In the genomic region with DNA sequence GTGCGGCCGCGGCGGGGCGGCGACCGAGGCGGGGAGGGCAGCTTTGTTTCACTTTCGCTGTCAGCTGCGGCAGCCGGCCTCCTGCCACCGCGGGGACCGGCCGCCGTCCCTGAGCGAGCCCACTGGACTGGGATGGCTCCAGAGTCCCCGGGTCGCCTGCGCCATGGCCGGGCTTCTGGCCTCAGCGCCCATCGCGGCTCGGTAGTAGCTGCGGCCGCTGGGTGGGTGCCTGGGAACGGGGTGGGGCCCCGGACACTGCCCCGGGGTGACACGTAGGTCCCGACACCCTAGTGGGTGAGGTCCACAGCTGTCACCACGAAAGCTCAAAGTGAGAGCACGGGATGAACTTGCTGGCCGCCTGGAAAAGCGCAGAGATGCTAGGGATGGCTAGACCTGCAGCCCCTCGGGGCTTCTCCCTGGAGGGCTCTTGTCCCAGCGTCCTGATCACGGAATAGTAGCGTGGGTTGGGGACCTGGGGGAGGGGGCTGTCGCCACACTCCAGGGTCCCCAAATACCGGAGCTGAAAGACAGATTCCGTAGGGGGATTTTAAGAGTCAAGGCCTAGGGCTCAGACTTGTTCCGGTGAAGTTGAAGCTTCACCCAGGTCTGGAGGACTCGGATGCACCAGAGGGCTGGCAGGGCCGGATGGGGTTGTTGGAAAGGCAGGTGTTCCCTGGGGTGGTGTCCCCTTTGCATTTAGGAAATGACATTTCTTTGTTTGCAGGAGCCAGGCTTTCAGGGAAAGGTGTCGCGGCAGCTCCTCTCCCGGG, we compare ENCODE assay signal across 8 mouse cellular contexts. TPM values are rescaled to one million over a fixed set of nuclear protein-coding genes. Genes with fewer than 3 reads are reported as not detected.
DNase-seq lines count a peak whose midpoint lies in the region; ATAC-seq and TF ChIP-seq lines count a peak whose summit lies in the region.

No protein-coding gene starts in this region.

- H3K4me3 ChIP-seq in CH12.LX (replicated peaks in 1 of 3; ENCODE audit: low read depth in 2 of 3, low read length in 2 of 3, poor library complexity in 1 of 3) = peak overlapping the region; percentile 87 to 92 (median 91)
- peak overlapping the region; percentile 95 for H3K4me3 ChIP-seq in intestine, embryonic 16.5 days (ENCODE audit: low read length)
- peak overlapping the region; percentile 68 for H3K4me3 ChIP-seq in stomach, embryonic 15.5 days (replicated peaks)

- H3K4me2 ChIP-seq in CH12.LX (ENCODE audit: insufficient read depth, low read depth, poor library complexity, severe bottlenecking) = peak overlapping the region; percentile 96
- peak overlapping the region; percentile 69 for H3K4me2 ChIP-seq in intestine, embryonic 16.5 days (ENCODE audit: low read depth, low read length)
- H3K4me2 ChIP-seq in stomach, embryonic 15.5 days = peak overlapping the region; percentile 80

- H3K36me3 ChIP-seq in CH12.LX (replicated peaks in 1 of 2; ENCODE audit: control insufficient read depth in 1 of 2, insufficient read depth in 1 of 2, low read length in 1 of 2) = peaks cover 1 to 7% of the 10 kb centered on the region in 2 experiments
- H3K36me3 ChIP-seq in intestine, embryonic 16.5 days (ENCODE audit: control insufficient read depth, insufficient read depth, low read length) = no peaks in the 10 kb centered on the region
- no peaks in the 10 kb centered on the region for H3K36me3 ChIP-seq in stomach, embryonic 15.5 days

- H3K79me2 ChIP-seq in CH12.LX (replicated peaks; ENCODE audit: control insufficient read depth, extremely low read depth, insufficient read depth, poor library complexity, severe bottlenecking) = peaks cover 16% of the 10 kb centered on the region

- no peak for TF ChIP-seq EP300 in CH12.LX (IDR thresholded peaks at IDR 0.05; ENCODE audit: low read length)

- no peak for DNase-seq in frontal cortex, adult 2 months (ENCODE audit: extremely low spot score in 1 of 2, low spot score in 1 of 2)
- peak; percentile 63 for DNase-seq in CH12.LX (ENCODE audit: extremely low read depth)
- DNase-seq in cerebellum, adult 8-10 months = peak; percentile 38
- peak; percentile 28 to 39 for DNase-seq in gastrocnemius, adult 8-10 months (ENCODE audit: low spot score in 2 of 2)

- H3K4me1 ChIP-seq in CH12.LX (ENCODE audit: control insufficient read depth in 1 of 2, insufficient read depth in 2 of 2) = peaks cover 20 to 75% of the 10 kb centered on the region in 2 experiments
- H3K4me1 ChIP-seq in intestine, embryonic 16.5 days (ENCODE audit: control insufficient read depth, insufficient read depth, low read length) = peaks cover 36% of the 10 kb centered on the region
- H3K4me1 ChIP-seq in stomach, embryonic 15.5 days = peaks cover 38% of the 10 kb centered on the region

- in situ Hi-C loops in CH12.LX (cut with MboI; ENCODE audit: low pct_ligation_motif_present, low pct_unique_long_range_greater_than_20kb, low sequenced_read_pairs) = no loop called here

- dilution Hi-C loops in CH12.LX (cut with MboI; ENCODE audit: extremely low pct_ligation_motif_present, extremely low pct_unique_long_range_greater_than_20kb, low sequenced_read_pairs) = no loop called here

- H3K27ac ChIP-seq in CH12.LX (ENCODE audit: insufficient read depth, low read depth) = peak overlapping the region; percentile 70
- H3K27ac ChIP-seq in intestine, embryonic 16.5 days (ENCODE audit: low read length) = peak overlapping the region; percentile 96
- H3K27ac ChIP-seq in stomach, embryonic 15.5 days = peak overlapping the region; percentile 84

- TF ChIP-seq RAD21 in CH12.LX (IDR thresholded peaks at IDR 0.05; ENCODE audit: low read depth, low read length) = no peak

- no peak for TF ChIP-seq CTCF in CH12.LX (conservative IDR thresholded peaks at IDR 0.05 in 1 of 2, IDR thresholded peaks at IDR 0.05 in 1 of 2; ENCODE audit: low read depth in 2 of 2, low read length in 2 of 2)

- no peaks in the 10 kb centered on the region for H3K27me3 ChIP-seq in CH12.LX (replicated peaks)
- H3K27me3 ChIP-seq in intestine, embryonic 16.5 days (replicated peaks; ENCODE audit: control insufficient read depth, insufficient read depth, low read length) = no peaks in the 10 kb centered on the region
- H3K27me3 ChIP-seq in stomach, embryonic 15.5 days (replicated peaks) = no peaks in the 10 kb centered on the region

- ATAC-seq in frontal cortex, adult (ENCODE audit: low TSS enrichment) = peak; percentile 4; the same call in 1 of the 2 replicates
- peak; percentile 18 for ATAC-seq in intestine, embryonic 16.5 days
- peak; percentile 54 for ATAC-seq in megakaryocyte, adult 5-6 weeks (ENCODE audit: poor library complexity, severe bottlenecking)
- ATAC-seq in stomach, embryonic 15.5 days (ENCODE audit: insufficient read depth, low FRiP score, low read depth) = peak; percentile 19

- peak overlapping the region; percentile 80 for H3K9ac ChIP-seq in CH12.LX (ENCODE audit: insufficient read depth, low read depth)
- H3K9ac ChIP-seq in intestine, embryonic 16.5 days (ENCODE audit: low read depth, low read length) = peak overlapping the region; percentile 90
- H3K9ac ChIP-seq in stomach, embryonic 15.5 days = peak overlapping the region; percentile 64

- no peak; the same call in 1 of the 2 replicates for TF ChIP-seq POLR2A in CH12.LX (IDR thresholded peaks at IDR 0.05; ENCODE audit: low read depth, low read length)

- under 1% methylated on average over 40 of the region's 49 CpGs for WGBS in intestine, embryonic 16.5 days
- 2% methylated on average over 48 of the region's 49 CpGs for whole genome bisulfite sequencing in stomach, embryonic 15.5 days

- H3K9me3 ChIP-seq in CH12.LX (replicated peaks; ENCODE audit: low read length) = no peaks in the 10 kb centered on the region
- no peaks in the 10 kb centered on the region for H3K9me3 ChIP-seq in intestine, embryonic 16.5 days (ENCODE audit: control insufficient read depth, low read length)
- H3K9me3 ChIP-seq in stomach, embryonic 15.5 days = no peaks in the 10 kb centered on the region

TF ChIP-seq in CH12.LX, 34 proteins besides CTCF, POLR2A, EP300 and RAD21 (continues in another document):
- TF ChIP-seq TCF12 (IDR thresholded peaks at IDR 0.05; ENCODE audit: low read depth, low read length) = 0 out of 2 replicates have a peak, but pooled peaks have one; percentile 36
- TF ChIP-seq MEF2A (IDR thresholded peaks at IDR 0.05; ENCODE audit: borderline replicate concordance, low read depth, low read length) = no peak
- TF ChIP-seq UBTF (IDR thresholded peaks at IDR 0.05; ENCODE audit: low read depth, low read length) = 0 out of 2 replicates have a peak, but pooled peaks have one; percentile 29
- no peak for TF ChIP-seq MAX (IDR thresholded peaks at IDR 0.05; ENCODE audit: low read length)
- TF ChIP-seq JUND (conservative IDR thresholded peaks at IDR 0.05; ENCODE audit: low read depth, low read length) = no peak
- TF ChIP-seq POLR2AphosphoS2 (IDR thresholded peaks at IDR 0.05; ENCODE audit: low read depth, low read length) = no peak
- TF ChIP-seq KAT2A (IDR thresholded peaks at IDR 0.05; ENCODE audit: insufficient replicate concordance, low read length) = no peak
- peak; percentile 61 for TF ChIP-seq SIN3A (IDR thresholded peaks at IDR 0.05; ENCODE audit: low read length)
- no peak; the same call in none of the 2 replicates for TF ChIP-seq MXI1 (IDR thresholded peaks at IDR 0.05; ENCODE audit: low read depth, low read length)
- TF ChIP-seq USF1 (IDR thresholded peaks at IDR 0.05; ENCODE audit: low read depth, low read length) = no peak

RNA-seq across cellular contexts. Expression of a gene that starts 0.6 kb away (rescaled TPM):
- 328 and 398 TPM in 2 replicates for polyA plus RNA-seq in frontal cortex, adult 2 months (2012; rRNA removed)
- 41.7 and 43.6 TPM in 2 replicates for total RNA-seq in CH12.LX (2012; rRNA removed)
- 30.6 and 36.1 TPM in 2 replicates for total RNA-seq in CH12.LX (2014; rRNA removed)
- polyA plus RNA-seq in CH12.LX (2012; ENCODE audit: insufficient read length, low read depth) = 34.8 and 44.2 TPM in 2 replicates
- 100 to 1,000 TPM in 3 of 4 experiments, 10 to 100 TPM in 1; 94.3 to 146 (median 115) TPM for total RNA-seq in gastrocnemius, adult 8-10 months (2022)
- 43.9 and 63.3 TPM in 2 replicates for polyA plus RNA-seq in intestine, embryonic 16.5 days (2015; fragmentation: Nextera tagmentation; extraction: Ambion mirVana)
- 15.5 and 21.3 TPM in 2 replicates for total RNA-seq in megakaryocyte, adult 5-6 weeks (2015)
- total RNA-seq in megakaryocyte, adult 5-6 weeks (2017) = 28.3 and 36.1 TPM in 2 replicates
- 73.9 and 78.0 TPM in 2 replicates for polyA plus RNA-seq in stomach, embryonic 15.5 days (2015; fragmentation: Nextera tagmentation; extraction: Ambion mirVana)

RNA-seq across cellular contexts. Expression of a gene that starts 31.2 kb away (rescaled TPM):
- 15.4 and 15.6 TPM in 2 replicates for polyA plus RNA-seq in frontal cortex, adult 2 months (2012; rRNA removed)
- total RNA-seq in CH12.LX (2012; rRNA removed) (137 and 176 TPM in 2 replicates), CH12.LX (2014; rRNA removed) (186 and 188 TPM in 2 replicates)
- polyA plus RNA-seq in CH12.LX (2012; ENCODE audit: insufficient read length, low read depth) = 191 and 221 TPM in 2 replicates
- total RNA-seq in gastrocnemius, adult 8-10 months (2022) = 1 to 10 TPM in 3 of 4 experiments, under 1 TPM in 1; 0.89 to 1.8 (median 1.2) TPM
- 99.9 and 101 TPM in 2 replicates for polyA plus RNA-seq in intestine, embryonic 16.5 days (2015; fragmentation: Nextera tagmentation; extraction: Ambion mirVana)
- total RNA-seq in megakaryocyte, adult 5-6 weeks (2015) = 29.8 and 50.6 TPM in 2 replicates
- total RNA-seq in megakaryocyte, adult 5-6 weeks (2017) = 36.5 and 39.0 TPM in 2 replicates
- polyA plus RNA-seq in stomach, embryonic 15.5 days (2015; fragmentation: Nextera tagmentation; extraction: Ambion mirVana) = 76.8 and 106 TPM in 2 replicates

RNA-seq across cellular contexts. Expression of a gene that starts 38.8 kb away (rescaled TPM):
- polyA plus RNA-seq in frontal cortex, adult 2 months (2012; rRNA removed) = 1.6 and 2.4 TPM in 2 replicates
- total RNA-seq in CH12.LX (2012; rRNA removed) (3.1 and 4.7 TPM in 2 replicates), CH12.LX (2014; rRNA removed) (2.1 and 2.4 TPM in 2 replicates)
- 3.5 and 3.9 TPM in 2 replicates for polyA plus RNA-seq in CH12.LX (2012; ENCODE audit: insufficient read length, low read depth)
- total RNA-seq in gastrocnemius, adult 8-10 months (2022) = 1 to 10 TPM; 5.5 to 7.5 (median 6.9) TPM
- 15.4 and 18.6 TPM in 2 replicates for polyA plus RNA-seq in intestine, embryonic 16.5 days (2015; fragmentation: Nextera tagmentation; extraction: Ambion mirVana)
- 1.4 and 3.9 TPM in 2 replicates for total RNA-seq in megakaryocyte, adult 5-6 weeks (2015)
- total RNA-seq in megakaryocyte, adult 5-6 weeks (2017) = 0.94 and 2.0 TPM in 2 replicates
- 19.9 and 20.1 TPM in 2 replicates for polyA plus RNA-seq in stomach, embryonic 15.5 days (2015; fragmentation: Nextera tagmentation; extraction: Ambion mirVana)

RNA-seq across cellular contexts. Expression of a gene that starts 56.1 kb away (rescaled TPM):
- polyA plus RNA-seq in frontal cortex, adult 2 months (2012; rRNA removed) = 9.1 and 9.4 TPM in 2 replicates
- total RNA-seq in CH12.LX (2012; rRNA removed) (1.3 and 1.9 TPM in 2 replicates), CH12.LX (2014; rRNA removed) (0.26 and 0.36 TPM in 2 replicates)
- polyA plus RNA-seq in CH12.LX (2012; ENCODE audit: insufficient read length, low read depth) = 1.0 and 1.2 TPM in 2 replicates
- under 1 TPM; 0.05 to 0.17 (median 0.09) TPM for total RNA-seq in gastrocnemius, adult 8-10 months (2022)
- 0.20 and 0.28 TPM in 2 replicates for polyA plus RNA-seq in intestine, embryonic 16.5 days (2015; fragmentation: Nextera tagmentation; extraction: Ambion mirVana)
- 0.13 TPM in 1 of 2 replicates, not detected in the other for total RNA-seq in megakaryocyte, adult 5-6 weeks (2015)
- total RNA-seq in megakaryocyte, adult 5-6 weeks (2017) = under 0.01 TPM in 1 of 2 replicates, not detected in the other
- polyA plus RNA-seq in stomach, embryonic 15.5 days (2015; fragmentation: Nextera tagmentation; extraction: Ambion mirVana) = 0.44 and 0.73 TPM in 2 replicates

Comparison
In these comparisons a context has a peak if more than half of its experiments do, and no peak if none do; other contexts are left out.
1. ATAC-seq: peak in every context shown above with its lines; median percentile 54 in megakaryocyte, adult 5-6 weeks; 19 in stomach, embryonic 15.5 days; 18 in intestine, embryonic 16.5 days; 4 in frontal cortex, adult.
2. DNase-seq: peak in CH12.LX (single experiment), cerebellum, adult 8-10 months (single experiment) and gastrocnemius, adult 8-10 months (2 of 2); none in frontal cortex, adult 2 months (0 of 2).
3. Peak in every context shown above with its lines, with median percentiles within 50 percentile points of each other: H3K27ac ChIP-seq, H3K4me2 ChIP-seq, H3K4me3 ChIP-seq and H3K9ac ChIP-seq.